Mouse (Mus musculus) G1E (cell line): ENCODE measurements around the gene Ankrd10.

ENCODE experiments used
- CTCF ChIP-seq: IDR thresholded peaks from 2 replicates; pipeline ENCODE4 v1.5.1; 2012; ENCODE audit warnings: low read depth, low read length, inconsistent platforms, mixed read lengths
- GATA1 ChIP-seq: IDR thresholded peaks from 2 replicates; pipeline ENCODE4 v1.6.1; 2012; ENCODE audit warnings: borderline replicate concordance, low read length, inconsistent platforms, mixed read lengths
- GATA2 ChIP-seq: IDR thresholded peaks from 2 replicates; pipeline ENCODE4 v1.6.1; 2012; ENCODE audit warnings: low read depth, low read length, inconsistent platforms, borderline replicate concordance
- POLR2AphosphoS5 ChIP-seq: IDR thresholded peaks from 2 replicates; pipeline ENCODE4 v1.6.1; 2012; ENCODE audit warnings: low read depth, low read length, inconsistent platforms; ENCODE audit not compliant: insufficient replicate concordance
- TAL1 ChIP-seq: conservative IDR thresholded peaks from 2 replicates; pipeline ENCODE4 v1.6.1; 2012; ENCODE audit warnings: low read depth, low read length, inconsistent platforms, mixed read lengths

DNA sequence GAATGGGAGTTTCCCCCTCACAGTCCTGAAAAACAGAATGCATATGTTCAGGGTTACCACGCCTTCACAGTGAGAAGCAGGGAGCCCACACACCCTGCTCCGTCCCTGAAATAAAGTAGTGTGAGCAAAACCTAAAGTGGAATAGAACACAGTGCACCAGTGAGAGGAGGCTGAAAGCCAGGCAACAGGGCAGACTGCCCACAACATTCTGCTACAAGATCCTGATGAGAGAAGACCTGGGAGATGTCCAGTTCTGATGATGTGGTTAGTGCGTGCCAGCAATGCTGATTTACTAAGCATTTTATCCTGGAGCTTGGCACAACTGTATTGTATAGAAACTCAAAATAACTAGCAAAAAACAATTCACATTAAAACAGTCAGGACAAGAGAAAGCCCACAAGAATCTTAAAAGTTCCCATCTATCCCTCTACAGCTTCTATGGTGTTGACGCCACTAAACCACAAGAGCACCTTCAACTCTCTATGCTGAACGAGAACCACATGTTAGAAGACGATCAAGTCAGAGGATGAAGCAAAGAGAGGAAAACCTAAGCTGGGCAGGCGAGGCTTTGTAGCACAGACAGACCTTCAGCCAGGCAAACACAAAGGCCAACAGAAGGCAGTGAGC, 6.9 kb downstream of the Ankrd10 start:
- TF ChIP-seq TAL1 (no peak), CTCF (no peak), GATA2 (no peak), POLR2AphosphoS5 (no peak), GATA1 (no peak)
